ENCODE assay signal across 15 mouse cellular contexts in the genomic region with DNA sequence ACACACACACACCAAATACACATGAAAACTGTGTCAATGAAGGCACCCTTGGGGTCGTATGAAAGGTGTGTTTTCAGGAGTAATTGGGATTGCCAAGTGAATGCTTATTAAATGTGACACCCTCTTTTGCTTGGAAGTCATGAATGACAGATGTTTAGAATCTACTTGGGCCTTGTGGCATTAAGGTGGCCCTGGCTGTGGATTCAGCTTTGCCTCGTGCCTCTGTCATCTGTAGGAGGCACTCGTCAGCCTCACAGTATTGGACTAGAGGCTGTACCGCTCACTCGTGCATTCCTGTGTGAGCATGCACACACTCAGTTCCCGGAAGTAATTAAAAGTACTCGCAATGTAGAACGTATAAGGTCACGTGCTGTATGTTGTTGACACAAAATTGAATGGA.
DNase-seq lines count a peak whose midpoint lies in the region; ATAC-seq and TF ChIP-seq lines count a peak whose summit lies in the region.
"Had no signal": no experiment of that assay in that cellular context is flagged by ENCODE, and none has a peak within 500 bp of the region (broad histone marks: within the 10 kb centered on the region; RNA-seq: fewer than 3 reads in every experiment).

No protein-coding gene starts in this region.

- H3K27ac ChIP-seq in heart, embryonic 16.5 days (ENCODE audit: low read length): no peak overlapping the region
- no peak overlapping the region for H3K27ac ChIP-seq in midbrain, embryonic 11.5 days (ENCODE audit: low read depth, low read length)
- H3K27ac ChIP-seq in midbrain, postnatal 0 days (ENCODE audit: low read depth, low read length): no peak overlapping the region
- peak overlapping the region; percentile 94 for H3K27ac ChIP-seq in forebrain, embryonic 16.5 days (ENCODE audit: low read length)
- peak overlapping the region; percentile 76 for H3K27ac ChIP-seq in midbrain, embryonic 15.5 days
- H3K27ac ChIP-seq: embryonic facial prominence, embryonic 15.5 days; intestine, embryonic 15.5 days had no signal

- no peak overlapping the region for H3K4me3 ChIP-seq in heart, embryonic 16.5 days (ENCODE audit: low read length)
- H3K4me3 ChIP-seq in midbrain, embryonic 11.5 days (ENCODE audit: low read depth, low read length): no peak overlapping the region
- no peak overlapping the region for H3K4me3 ChIP-seq in midbrain, postnatal 0 days (ENCODE audit: low read depth, low read length)
- H3K4me3 ChIP-seq in forebrain, embryonic 16.5 days (replicated peaks; ENCODE audit: low read length): no peak overlapping the region
- no peak overlapping the region for H3K4me3 ChIP-seq in midbrain, embryonic 15.5 days
- H3K4me3 ChIP-seq: myocyte had no signal

- no peak for DNase-seq in heart, adult 9 months (ENCODE audit: low spot score in 2 of 2)
- DNase-seq in midbrain, embryonic 11.5 days (ENCODE audit: low spot score, missing footprints): peak; percentile 83
- DNase-seq in midbrain, postnatal 0 days (ENCODE audit: low spot score): no peak
- DNase-seq in spleen, adult 18-20 months: no peak
- DNase-seq: cerebellum, adult 11 months; liver; thymus, postnatal 4 days had no signal

- H3K9ac ChIP-seq in heart, embryonic 16.5 days (ENCODE audit: low read length): peak overlapping the region; percentile 2; the same call in 1 of the 2 replicates
- no peak overlapping the region for H3K9ac ChIP-seq in midbrain, embryonic 11.5 days (ENCODE audit: low read length)
- H3K9ac ChIP-seq in midbrain, postnatal 0 days (replicated peaks; ENCODE audit: low read length, poor library complexity, severe bottlenecking): no peak overlapping the region
- no peak overlapping the region for H3K9ac ChIP-seq in forebrain, embryonic 16.5 days (replicated peaks; ENCODE audit: low read depth, low read length)
- no peak overlapping the region for H3K9ac ChIP-seq in midbrain, embryonic 15.5 days
- H3K9ac ChIP-seq: embryonic facial prominence, embryonic 15.5 days had no signal

- H3K9me3 ChIP-seq in heart, embryonic 16.5 days (replicated peaks; ENCODE audit: control insufficient read depth, low read length): no peaks in the 10 kb centered on the region
- no peaks in the 10 kb centered on the region for H3K9me3 ChIP-seq in midbrain, embryonic 11.5 days (ENCODE audit: control insufficient read depth, low read length)
- no peaks in the 10 kb centered on the region for H3K9me3 ChIP-seq in midbrain, postnatal 0 days (ENCODE audit: low read length)
- no peaks in the 10 kb centered on the region for H3K9me3 ChIP-seq in forebrain, embryonic 16.5 days (ENCODE audit: control insufficient read depth, low read length)
- no peaks in the 10 kb centered on the region for H3K9me3 ChIP-seq in midbrain, embryonic 15.5 days
- H3K9me3 ChIP-seq: embryonic facial prominence, embryonic 15.5 days; intestine, embryonic 15.5 days had no signal

- no peaks in the 10 kb centered on the region for H3K36me3 ChIP-seq in heart, embryonic 16.5 days (ENCODE audit: control insufficient read depth, insufficient read depth)
- H3K36me3 ChIP-seq in midbrain, embryonic 11.5 days (ENCODE audit: control insufficient read depth, insufficient read depth, low read length): no peaks in the 10 kb centered on the region
- H3K36me3 ChIP-seq in midbrain, postnatal 0 days (ENCODE audit: insufficient read depth, low read length): no peaks in the 10 kb centered on the region
- no peaks in the 10 kb centered on the region for H3K36me3 ChIP-seq in forebrain, embryonic 16.5 days (ENCODE audit: control insufficient read depth, insufficient read depth)
- H3K36me3 ChIP-seq in midbrain, embryonic 15.5 days (replicated peaks): no peaks in the 10 kb centered on the region
- H3K36me3 ChIP-seq: embryonic facial prominence, embryonic 15.5 days; intestine, embryonic 15.5 days had no signal

- peaks cover 7% of the 10 kb centered on the region for H3K4me1 ChIP-seq in heart, embryonic 16.5 days (ENCODE audit: control insufficient read depth, insufficient read depth, low read length)
- peaks cover 2% of the 10 kb centered on the region; the same call in 1 of the 2 replicates for H3K4me1 ChIP-seq in midbrain, embryonic 11.5 days (ENCODE audit: control insufficient read depth, insufficient read depth, low read length)
- peaks cover 8% of the 10 kb centered on the region; the same call in 1 of the 2 replicates for H3K4me1 ChIP-seq in midbrain, postnatal 0 days (ENCODE audit: insufficient read depth, low read length)
- H3K4me1 ChIP-seq in forebrain, embryonic 16.5 days (replicated peaks; ENCODE audit: control insufficient read depth, insufficient read depth, low read length): peaks cover 29% of the 10 kb centered on the region
- peaks cover 24% of the 10 kb centered on the region for H3K4me1 ChIP-seq in midbrain, embryonic 15.5 days

- no peak for ATAC-seq in heart, embryonic 16.5 days (replicated peaks; ENCODE audit: extremely low read depth, insufficient read depth, low FRiP score)
- ATAC-seq in midbrain, embryonic 11.5 days (ENCODE audit: low FRiP score): no peak
- ATAC-seq in midbrain, postnatal 0 days (ENCODE audit: low FRiP score): no peak; the same call in 1 of the 2 replicates
- peak; percentile 5; the same call in 1 of the 2 replicates for ATAC-seq in forebrain, embryonic 16.5 days
- ATAC-seq in midbrain, embryonic 15.5 days (replicated peaks): no peak
- no peak for ATAC-seq in megakaryocyte-erythroid progenitor cell, adult 5-6 weeks (replicated peaks; ENCODE audit: low FRiP score, low TSS enrichment, poor library complexity, severe bottlenecking)
- ATAC-seq: activated CD4-positive, CD25-positive, alpha-beta regulatory T cell, adult 4 months had no signal

- no peak for TF ChIP-seq CTCF in midbrain, postnatal 0 days (IDR thresholded peaks at IDR 0.05)

- no peaks in the 10 kb centered on the region for H3K27me3 ChIP-seq in heart, embryonic 16.5 days (ENCODE audit: control insufficient read depth, insufficient read depth, low read length)
- H3K27me3 ChIP-seq in midbrain, embryonic 11.5 days (ENCODE audit: control insufficient read depth, insufficient read depth, low read length): no peaks in the 10 kb centered on the region
- H3K27me3 ChIP-seq in midbrain, postnatal 0 days (ENCODE audit: insufficient read depth, low read length): no peaks in the 10 kb centered on the region
- H3K27me3 ChIP-seq in forebrain, embryonic 16.5 days (replicated peaks; ENCODE audit: control insufficient read depth, insufficient read depth, low read length): no peaks in the 10 kb centered on the region
- H3K27me3 ChIP-seq in midbrain, embryonic 15.5 days (replicated peaks): no peaks in the 10 kb centered on the region
- H3K27me3 ChIP-seq: embryonic facial prominence, embryonic 15.5 days; intestine, embryonic 15.5 days had no signal

- 60% methylated on average over 9 of the region's 9 CpGs for WGBS in heart, embryonic 16.5 days
- 85% methylated on average over 9 of the region's 9 CpGs for WGBS in midbrain, embryonic 11.5 days
- WGBS in midbrain, postnatal 0 days: 64% methylated on average over 9 of the region's 9 CpGs
- WGBS in forebrain, embryonic 16.5 days: 49% methylated on average over 9 of the region's 9 CpGs
- WGBS in midbrain, embryonic 15.5 days: 66% methylated on average over 9 of the region's 9 CpGs

- no peak overlapping the region; the same call in 1 of the 2 replicates for H3K4me2 ChIP-seq in heart, embryonic 16.5 days (ENCODE audit: low read depth, low read length)
- H3K4me2 ChIP-seq in midbrain, embryonic 11.5 days: no peak overlapping the region
- no peak overlapping the region for H3K4me2 ChIP-seq in midbrain, postnatal 0 days (ENCODE audit: low read depth, low read length, poor library complexity, severe bottlenecking)
- H3K4me2 ChIP-seq in forebrain, embryonic 16.5 days (ENCODE audit: low read length): no peak overlapping the region; the same call in 1 of the 2 replicates
- peak overlapping the region; percentile 47; the same call in 1 of the 2 replicates for H3K4me2 ChIP-seq in midbrain, embryonic 15.5 days

Comparison
In these comparisons a context has a peak if more than half of its experiments do, and no peak if none do; other contexts are left out.
1. H3K27ac ChIP-seq: peak in forebrain, embryonic 16.5 days (single experiment) and midbrain, embryonic 15.5 days (single experiment); none in heart, embryonic 16.5 days (single experiment), midbrain, embryonic 11.5 days (single experiment) and midbrain, postnatal 0 days (single experiment).